Mouse (Mus musculus) thymus, postnatal 0 days (tissue): Measurements from ENCODE around the gene Mrpl2. TPM values are rescaled to one million over a fixed set of nuclear protein-coding genes. Genes with fewer than 3 reads are reported as not detected.

Experiments
- DNase-seq: peaks from one replicate; pipeline ENCODE4 v3.0.0-alpha.2; 2015; ENCODE audit warnings: low spot score
- polyA plus RNA-seq: library from polyadenylated mRNA; unstranded; fragments of >200 nt; fragmentation: Nextera tagmentation; extraction: Ambion mirVana; gene quantifications from 2 replicates; pipeline ENCODE4 v1.2.1, GENCODE M21; 2015

Mrpl2 gene
- polyA plus RNA-seq, 1 experiment from 2014 or later, result 113 TPM

GRCm38 (mm10) chr17:46624598-46624997, 21.4 kb upstream of the Mrpl2 start:
- DNase-seq, result no peak

DNA sequence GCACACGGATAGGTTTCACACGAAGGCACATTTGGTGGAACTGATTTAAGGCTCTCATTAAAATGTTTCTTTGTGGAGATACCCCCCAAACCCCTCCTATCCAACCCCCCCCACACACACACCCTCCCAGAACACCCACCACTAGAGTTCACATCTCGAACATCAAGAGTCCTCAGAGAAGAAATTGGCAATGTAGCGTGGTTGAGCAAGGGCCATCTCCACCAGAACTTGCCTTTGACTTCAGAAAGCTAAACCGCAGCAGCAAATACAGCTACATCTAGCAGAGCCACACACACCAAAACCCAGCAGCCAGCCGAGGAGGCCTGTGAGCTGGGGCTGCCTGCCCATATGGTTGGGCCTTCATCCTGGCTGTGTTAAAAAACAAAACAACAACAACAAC, 18.6 kb upstream of the Mrpl2 start:
- DNase-seq, result no peak

GRCm38 (mm10) chr17:46628471-46628790, 17.6 kb upstream of the Mrpl2 start:
- DNase-seq, result no peak

- peak; percentile 68 for DNase-seq
Measured at GRCm38 (mm10) chr17:46628791-46629684, 17.0 kb upstream of the Mrpl2 start, which contains the start of gene Ptk7. Gene Ptk7 (minus strand): TSS chr17:46629504.

DNA sequence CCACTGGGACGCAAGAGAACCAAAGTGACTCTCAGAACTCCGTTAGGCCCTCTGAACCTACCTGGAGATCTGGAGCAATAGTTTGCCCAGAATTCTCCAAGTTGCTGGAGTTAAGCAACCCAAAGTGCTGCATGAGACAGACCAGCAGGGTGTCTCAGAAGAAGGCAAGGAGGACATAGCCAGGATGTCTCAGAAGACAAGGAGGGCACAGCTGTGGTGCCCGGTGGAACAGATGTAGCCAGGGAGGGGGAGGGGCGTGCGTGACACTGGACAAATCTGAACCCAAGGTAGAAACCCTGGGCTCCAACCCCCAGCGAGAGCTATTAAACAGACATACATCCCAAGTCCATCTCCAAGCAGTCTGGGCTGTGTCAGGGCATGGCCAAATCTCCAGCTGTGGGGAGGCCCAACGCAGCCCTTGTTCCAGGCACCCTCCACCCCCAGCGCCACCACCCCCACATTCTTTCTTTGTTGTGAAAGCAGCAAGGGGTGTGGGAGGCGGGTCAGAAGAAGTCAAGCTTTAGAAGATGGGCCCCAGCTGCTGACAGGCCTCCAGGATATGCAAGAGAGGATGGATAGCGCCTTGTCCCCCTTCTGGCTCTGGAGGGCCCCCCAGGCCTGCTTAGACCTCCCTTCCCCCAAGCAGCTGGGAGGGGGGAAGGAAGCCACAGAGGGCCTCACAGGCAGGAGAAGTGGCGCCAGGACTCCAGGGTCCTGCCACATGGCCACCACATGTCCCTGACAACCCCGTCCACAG, 16.2 kb upstream of the Mrpl2 start:
- peak; percentile 65 for DNase-seq

GRCm38 (mm10) chr17:46636831-46637523, 9.1 kb upstream of the Mrpl2 start:
- DNase-seq, result peak; percentile 76

DNA sequence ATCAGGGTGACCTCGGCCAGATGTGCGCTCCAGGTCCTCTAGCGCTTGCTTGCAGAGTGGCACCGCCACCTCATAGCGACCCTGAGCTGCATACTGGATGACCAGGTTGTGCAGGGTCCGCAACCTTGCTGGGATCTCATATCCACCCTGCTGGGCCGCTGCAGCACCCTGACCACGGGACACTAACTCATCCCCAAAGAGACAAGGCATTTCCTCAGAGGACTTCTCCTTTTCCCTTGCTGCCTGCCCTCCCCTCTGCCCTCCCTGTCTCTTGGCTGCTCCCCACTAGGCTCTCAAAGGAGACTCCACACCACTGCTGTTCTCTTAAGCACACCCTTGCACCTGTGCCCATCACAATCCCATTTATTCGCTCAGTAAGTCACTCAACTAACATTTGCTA, 6.1 kb upstream of the Mrpl2 start:
- no peak for DNase-seq

GRCm38 (mm10) chr17:46642060-46642459, 4.0 kb upstream of the Mrpl2 start:
- no peak for DNase-seq

DNA sequence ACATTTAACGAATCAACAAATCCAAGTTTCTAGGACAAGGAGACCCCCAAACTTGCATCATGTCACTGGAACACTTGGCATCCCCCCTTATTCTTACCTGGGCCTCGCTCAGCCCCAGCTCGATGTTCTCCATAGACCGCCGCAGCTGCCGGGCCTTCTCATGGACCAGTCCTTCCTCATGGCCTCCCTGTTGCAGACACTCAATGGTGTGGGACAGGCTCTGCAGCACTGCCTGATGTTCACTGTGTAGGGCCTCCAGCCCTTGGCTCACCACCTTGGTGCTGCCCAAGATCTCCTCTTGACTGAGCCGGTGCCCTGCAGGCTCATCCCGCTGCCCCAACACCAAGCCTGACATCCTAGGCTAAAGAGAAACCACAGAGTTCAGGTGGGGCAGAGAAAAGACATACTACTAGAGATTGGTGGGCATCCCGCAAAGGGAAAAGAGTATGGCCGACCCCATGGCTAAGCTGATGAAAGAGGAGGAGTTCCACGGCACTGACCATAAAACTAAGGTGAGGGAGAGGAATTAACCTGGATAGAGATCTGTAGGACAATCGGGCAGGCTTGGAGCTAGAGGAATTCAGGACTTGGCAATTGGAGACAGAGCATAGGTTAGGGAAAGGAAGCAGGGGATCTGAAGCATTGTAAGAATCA, 1.8 kb upstream of the Mrpl2 start:
- no peak for DNase-seq

DNA sequence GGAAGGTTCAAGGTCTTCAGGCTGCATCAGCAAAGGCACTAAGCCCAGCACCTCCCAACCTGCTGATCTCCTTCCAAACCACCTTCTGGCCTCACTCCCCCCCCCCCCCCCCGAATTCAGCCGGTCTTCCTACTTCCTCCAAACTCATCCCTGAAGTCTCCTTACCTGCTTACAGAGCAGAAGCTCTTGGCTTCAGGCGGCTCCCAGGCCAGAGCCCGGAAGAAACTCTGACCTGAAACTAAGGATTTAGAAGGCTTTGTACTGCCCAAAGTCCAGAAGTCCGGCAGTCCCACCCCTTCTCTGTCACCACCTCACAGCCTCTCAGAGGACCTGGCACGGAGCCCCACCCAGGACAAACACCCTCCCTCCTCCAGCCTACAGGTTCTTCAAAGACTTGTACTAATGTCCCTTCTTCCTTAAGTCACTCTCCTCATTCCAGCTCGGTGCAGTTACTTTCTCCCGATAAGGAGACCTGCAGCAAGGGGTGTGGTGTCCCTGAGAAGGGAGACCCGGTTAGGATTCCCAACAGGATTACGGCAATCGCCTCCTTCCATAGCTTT, 1.0 kb upstream of the Mrpl2 start:
- no peak for DNase-seq

DNA sequence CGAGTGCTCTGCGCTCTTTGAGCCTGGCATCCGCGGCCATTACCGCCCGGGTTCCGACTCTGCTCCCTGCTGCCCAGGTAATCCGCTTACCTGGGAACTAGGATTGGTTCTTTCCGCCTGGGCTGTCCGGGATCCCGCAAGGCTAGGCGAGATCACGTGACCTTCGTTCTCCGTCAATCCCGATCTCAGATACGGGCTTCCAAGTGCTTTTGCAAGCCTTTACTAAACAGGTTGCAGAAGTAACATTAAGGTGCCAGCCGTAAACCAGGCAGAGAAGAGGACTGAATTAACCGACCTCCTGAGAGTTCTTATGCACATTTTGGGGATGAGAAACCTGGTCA, 263 bp downstream of the Mrpl2 start:
- no peak for DNase-seq

DNA sequence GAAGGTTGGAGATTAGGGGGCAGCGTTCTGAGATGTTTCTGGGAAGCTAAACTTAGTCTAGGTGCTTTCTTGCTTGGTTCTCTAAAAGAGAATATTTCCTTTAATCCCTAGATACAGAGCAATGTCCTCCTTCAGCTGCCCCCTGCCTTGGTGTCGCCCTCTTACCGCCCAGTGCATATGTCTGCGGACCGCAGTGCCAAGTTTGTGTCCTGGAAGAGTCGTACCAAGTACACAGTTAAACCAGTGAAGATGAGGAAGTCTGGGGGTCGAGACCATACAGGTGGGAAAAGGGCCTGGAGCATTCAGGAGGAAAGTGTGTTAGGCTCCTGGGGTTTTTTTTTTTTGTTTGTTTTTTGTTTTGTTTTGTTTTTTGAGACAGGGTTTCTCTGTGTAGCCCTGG, 1.2 kb downstream of the Mrpl2 start:
- no peak for DNase-seq

DNA sequence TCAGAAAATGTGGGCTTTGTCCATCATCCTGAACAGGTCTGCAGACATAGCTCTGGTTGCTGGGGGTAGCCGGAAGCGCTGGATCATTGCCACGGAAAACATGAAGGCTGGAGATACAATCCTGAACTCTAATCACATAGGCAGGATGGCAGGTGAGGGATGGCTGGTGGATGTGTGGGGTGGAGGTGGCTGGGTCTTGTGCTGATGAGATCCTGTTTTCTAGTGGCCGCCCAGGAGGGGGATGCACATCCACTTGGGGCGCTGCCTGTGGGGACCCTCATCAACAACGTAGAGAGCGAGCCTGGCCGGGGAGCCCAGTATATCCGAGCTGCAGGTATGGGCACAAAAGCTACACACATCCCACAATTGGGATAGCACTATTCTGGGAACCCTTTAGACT, 2.4 kb downstream of the Mrpl2 start:
- DNase-seq, result no peak

DNA sequence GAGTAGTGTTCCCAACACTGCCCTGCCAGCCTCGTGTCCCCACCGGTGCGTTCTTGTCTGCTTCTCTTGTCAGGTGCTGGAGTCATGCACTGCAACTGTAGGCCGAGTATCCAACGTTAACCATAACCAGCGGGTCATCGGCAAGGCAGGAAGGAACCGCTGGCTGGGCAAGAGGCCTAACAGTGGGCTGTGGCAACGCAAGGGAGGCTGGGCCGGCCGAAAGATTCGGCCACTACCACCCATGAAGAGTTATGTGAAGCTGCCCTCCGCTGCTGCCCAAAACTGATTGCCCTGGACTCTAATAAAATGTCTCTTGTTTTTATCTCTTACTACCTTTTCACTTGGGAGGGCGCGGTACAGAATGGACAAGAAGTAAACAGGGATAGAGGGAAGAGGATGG, 3.8 kb downstream of the Mrpl2 start:
- no peak for DNase-seq

DNA sequence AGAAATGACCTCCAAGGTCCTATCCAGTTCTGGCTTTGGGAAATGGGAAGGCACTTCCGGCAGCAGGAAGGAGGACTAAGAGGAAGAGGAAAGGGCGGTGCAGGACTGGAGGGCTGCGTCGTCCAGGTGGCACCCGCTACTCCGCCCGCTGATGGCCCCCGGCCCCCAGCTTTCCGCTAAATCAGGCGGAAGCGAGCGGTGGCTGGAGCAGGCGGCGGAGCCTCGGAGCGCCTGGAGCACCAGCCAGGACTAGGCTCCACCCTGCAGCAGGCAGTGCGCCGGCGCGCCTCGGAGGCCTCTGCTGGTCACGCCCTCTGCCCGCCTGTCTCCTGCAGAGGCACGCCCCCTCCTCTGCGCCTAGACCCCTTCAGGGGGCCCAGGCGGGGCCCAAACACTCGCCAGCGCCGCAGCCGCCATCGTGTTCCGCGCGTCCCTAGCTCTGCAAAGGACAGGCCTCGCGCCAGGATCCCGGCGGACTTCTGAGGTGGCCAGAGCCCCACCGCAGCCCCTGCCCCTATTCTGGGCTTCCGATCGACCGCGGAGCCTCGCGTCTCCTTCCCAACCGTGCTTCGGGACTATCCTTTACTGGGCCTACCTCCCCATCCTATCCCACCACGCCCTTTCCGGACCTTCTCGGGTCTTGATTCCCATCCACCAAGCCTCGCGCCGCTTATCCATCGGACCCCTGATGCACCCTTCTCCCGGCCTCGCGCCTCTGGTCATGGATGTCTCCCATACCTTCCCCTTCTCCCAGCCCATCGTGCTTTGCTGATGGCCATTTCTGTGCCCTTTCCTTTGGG, 4.4 kb downstream of the Mrpl2 start, which contains the start of gene Cul7:
Gene Cul7, plus strand, starts transcription at position 106 of the 800 bp plus-strand sequence.
- peak; percentile 93 for DNase-seq

GRCm38 (mm10) chr17:46651292-46651691, 5.3 kb downstream of the Mrpl2 start:
- no peak for DNase-seq

GRCm38 (mm10) chr17:46651755-46652547, 5.9 kb downstream of the Mrpl2 start:
- no peak for DNase-seq

DNA sequence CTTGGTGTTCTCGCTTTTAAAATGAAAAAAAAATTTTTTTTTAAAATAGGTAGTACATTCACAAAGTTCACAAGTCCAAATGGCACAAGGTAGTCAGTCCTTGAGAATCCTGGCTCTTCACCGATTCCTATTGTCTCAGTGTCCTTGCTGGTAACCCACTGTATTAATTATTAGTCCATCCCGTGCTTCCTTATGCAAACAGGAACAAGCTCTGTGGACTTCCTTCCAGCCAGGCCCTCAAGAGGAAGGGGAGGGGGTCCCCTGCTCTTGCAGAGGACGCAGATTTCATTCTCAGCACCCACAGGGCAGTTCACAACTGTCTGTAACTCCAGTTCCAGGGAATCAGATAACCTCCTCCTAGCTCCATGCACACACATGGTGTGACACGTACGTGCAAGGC, 10.0 kb downstream of the Mrpl2 start:
- DNase-seq, result no peak

DNA sequence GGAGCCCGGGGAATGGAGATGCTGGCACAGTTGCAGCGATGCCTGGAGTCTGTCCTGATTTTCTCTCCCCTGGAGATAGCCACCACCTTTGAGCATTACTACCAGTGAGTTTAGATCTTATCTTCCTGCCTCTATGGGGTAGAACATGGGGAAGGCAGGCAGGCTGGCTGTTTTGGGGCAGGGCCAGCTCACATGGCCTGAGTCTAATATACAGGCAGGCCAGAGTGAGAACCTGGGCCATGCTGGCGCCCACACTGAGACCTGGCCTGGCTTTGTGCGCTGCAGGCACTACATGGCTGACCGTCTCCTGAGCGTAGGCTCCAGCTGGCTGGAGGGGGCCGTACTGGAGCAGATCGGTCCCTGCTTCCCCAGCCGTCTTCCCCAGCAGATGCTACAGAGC, 15.3 kb downstream of the Mrpl2 start:
- no peak for DNase-seq

DNA sequence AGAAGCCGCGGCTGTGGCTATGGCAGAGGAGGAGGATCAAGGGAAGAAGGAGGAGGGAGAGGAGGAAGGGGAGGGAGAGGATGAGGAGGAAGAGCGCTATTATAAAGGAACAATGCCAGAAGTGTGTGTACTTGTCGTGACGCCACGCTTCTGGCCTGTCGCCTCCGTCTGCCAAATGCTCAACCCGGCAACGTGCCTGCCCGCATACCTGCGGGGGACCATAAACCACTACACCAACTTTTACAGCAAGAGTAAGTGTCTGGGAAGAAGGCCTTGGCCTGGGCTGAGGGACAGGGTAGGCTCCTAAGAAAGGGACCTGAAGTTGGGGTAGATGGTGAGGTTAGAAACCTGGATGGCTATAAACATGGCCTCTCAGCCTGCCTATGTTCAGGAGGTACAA, 16.0 kb downstream of the Mrpl2 start:
- DNase-seq, result no peak
